Mouse (Mus musculus) adrenal gland (tissue): ENCODE measurements around the gene Mansc1.
"Not testable (repeated sequence)": the region's sequence is repeated elsewhere in the genome, so short reads cannot be mapped to it uniquely, and the experiment has no call there.

Source experiments
- intact Hi-C: fragments of 180-260 bp; cut with DNase I; formaldehyde crosslinking; loops from one replicate; pipeline ENCODE4 v1.15.1; 2025
- long read RNA-seq, 2 experiments: library from polyadenylated mRNA; unstranded; transcript quantifications; one replicate each; pipeline ENCODE4 v2.0.0; 2020; ENCODE audit warnings: borderline replicate concordance in 1 of 2; ENCODE audit not compliant: insufficient replicate concordance in 1 of 2

The Mansc1 gene
- long read RNA-seq, experiment 1, partial matches to known transcripts, result 0 of 2 reads
- long read RNA-seq, experiment 1, other reads (novel, unspliced or antisense), result 0 of 2 reads
- long read RNA-seq, experiment 2, result 0 reads

GRCm38 (mm10) chr6:134631947-134632687 lies at the start of gene Mansc1:
Gene Mansc1 (minus strand): TSS chr6:134632488.
- intact Hi-C loops, result no loop called here

- intact Hi-C loops, result not testable (repeated sequence)
Observed at GRCm38 (mm10) chr6:134679330-134679729, 47.0 kb upstream of the Mansc1 start.

- intact Hi-C loops, result no loop called here
Observed at GRCm38 (mm10) chr6:134678037-134678436, 45.7 kb upstream of the Mansc1 start.

- intact Hi-C loops, result no loop called here
Observed at GRCm38 (mm10) chr6:134677504-134677903, 45.2 kb upstream of the Mansc1 start.

GRCm38 (mm10) chr6:134673712-134674111 lies 41.4 kb upstream of the Mansc1 start:
- intact Hi-C loops, result not testable (repeated sequence)

GRCm38 (mm10) chr6:134670881-134671411 lies 38.7 kb upstream of the Mansc1 start:
- intact Hi-C loops, result no loop called here

GRCm38 (mm10) chr6:134669179-134669865 lies 37.0 kb upstream of the Mansc1 start:
- intact Hi-C loops, result loop anchor here (10.0 kb wide), 1 partner anchor 45 kb away; no protein-coding TSS in a partner anchor

GRCm38 (mm10) chr6:134668519-134668918 lies 36.2 kb upstream of the Mansc1 start:
- intact Hi-C loops, result loop anchor here (10.0 kb wide), 1 partner anchor 46 kb away; no protein-coding TSS in a partner anchor

GRCm38 (mm10) chr6:134665817-134666216 lies 33.5 kb upstream of the Mansc1 start:
- intact Hi-C loops, result loop anchor here (10.0 kb wide), 1 partner anchor 49 kb away; no protein-coding TSS in a partner anchor

GRCm38 (mm10) chr6:134664573-134664972 lies 32.3 kb upstream of the Mansc1 start:
- intact Hi-C loops, result loop anchor here (10.0 kb wide), 1 partner anchor 50 kb away; no protein-coding TSS in a partner anchor

GRCm38 (mm10) chr6:134660714-134661406 lies 28.6 kb upstream of the Mansc1 start:
- intact Hi-C loops, result loop anchor here (10.0 kb wide), 1 partner anchor 54 kb away; no protein-coding TSS in a partner anchor

GRCm38 (mm10) chr6:134659108-134659958 lies 27.0 kb upstream of the Mansc1 start:
- intact Hi-C loops, result loop anchor here (1.0 to 2.0 kb wide), 2 partner anchors 135 to 203 kb away; no protein-coding TSS in a partner anchor

GRCm38 (mm10) chr6:134656527-134656926 lies 24.2 kb upstream of the Mansc1 start:
- intact Hi-C loops, result no loop called here

- intact Hi-C loops, result loop anchor here (10.0 kb wide), 1 partner anchor 286 kb away; no protein-coding TSS in a partner anchor
Observed at GRCm38 (mm10) chr6:134648356-134648755, 16.1 kb upstream of the Mansc1 start.

GRCm38 (mm10) chr6:134647621-134648020 lies 15.3 kb upstream of the Mansc1 start:
- intact Hi-C loops, result loop anchor here (10.0 kb wide), 1 partner anchor 287 kb away; no protein-coding TSS in a partner anchor

GRCm38 (mm10) chr6:134646835-134647234 lies 14.5 kb upstream of the Mansc1 start:
- intact Hi-C loops, result loop anchor here (10.0 kb wide), 1 partner anchor 288 kb away; no protein-coding TSS in a partner anchor

GRCm38 (mm10) chr6:134643296-134643695 lies 11.0 kb upstream of the Mansc1 start:
- intact Hi-C loops, result loop anchor here (10.0 kb wide), 1 partner anchor 292 kb away; no protein-coding TSS in a partner anchor

- intact Hi-C loops, result loop anchor here (2.0 to 10.0 kb wide), 2 partner anchors 25 to 293 kb away; no protein-coding TSS in a partner anchor
Observed at GRCm38 (mm10) chr6:134641738-134642446, 9.6 kb upstream of the Mansc1 start.
